Mouse (Mus musculus) forebrain, postnatal 0 days (tissue): ENCODE measurements around the gene Rftn1. TPM values are rescaled to one million over a fixed set of nuclear protein-coding genes. Genes with fewer than 3 reads are reported as not detected.

Experiments used
- ATAC-seq: fragments of 200-750 bp; cut with Nextera tagmentation; 2 replicates; pipeline ENCODE4 v1.8.0; 2017; ENCODE audit warnings: mild to moderate bottlenecking, moderate library complexity
- DNase-seq: peaks from one replicate; pipeline ENCODE4 v3.0.0-alpha.2; 2015
- H3K27ac ChIP-seq: fragments of 300-500 bp; sonication (generic); 2 replicates; pipeline ENCODE4 v1.5.1; 2014; ENCODE audit warnings: low read depth, mild to moderate bottlenecking, antibody characterized with exemption, low read length, moderate library complexity, mixed read lengths
- H3K27me3 ChIP-seq: fragments of 300-500 bp; sonication (generic); 2 replicates; pipeline ENCODE4 v1.6.1; 2014; ENCODE audit warnings: mild to moderate bottlenecking, low read length, mixed read lengths; ENCODE audit not compliant: insufficient read depth
- H3K36me3 ChIP-seq: fragments of 300-500 bp; sonication (generic); 2 replicates; pipeline ENCODE4 v1.6.1; 2014; ENCODE audit warnings: mild to moderate bottlenecking, moderate library complexity; ENCODE audit not compliant: insufficient read depth
- H3K4me1 ChIP-seq: fragments of 300-500 bp; sonication (generic); 2 replicates; pipeline ENCODE4 v1.6.1; 2014; ENCODE audit warnings: antibody characterized with exemption; ENCODE audit not compliant: insufficient read depth
- H3K4me2 ChIP-seq: fragments of 300-500 bp; sonication (generic); 2 replicates; pipeline ENCODE4 v1.6.1; 2014; ENCODE audit warnings: low read depth, mild to moderate bottlenecking, moderate library complexity
- H3K4me3 ChIP-seq: fragments of 300-500 bp; sonication (generic); 2 replicates; pipeline ENCODE4 v1.5.1; 2014; ENCODE audit warnings: low read depth, low read length, mixed read lengths
- H3K9ac ChIP-seq: fragments of 300-500 bp; sonication (generic); 2 replicates; pipeline ENCODE4 v1.6.1; 2014; ENCODE audit warnings: mild to moderate bottlenecking
- H3K9me3 ChIP-seq: fragments of 300-500 bp; sonication (generic); 2 replicates; pipeline ENCODE4 v1.6.1; 2016; ENCODE audit warnings: low read length
- CTCF ChIP-seq: sonication (generic); IDR thresholded peaks from 2 replicates; pipeline ENCODE4 v1.5.1; 2016; ENCODE audit warnings: antibody characterized with exemption, control low read depth, low read depth
- WGBS: fragments of 180-500 bp; shearing (Covaris S2); extraction: QIAGEN DNeasy Blood & Tissue Kit; methylation state at CpG from one replicate; pipeline ENCODE4 v1.1.7; 2014; 5-methylcytosine and 5-hydroxymethylcytosine counted together
- polyA plus RNA-seq: library from polyadenylated mRNA; unstranded; fragments of >200 nt; fragmentation: Nextera tagmentation; extraction: Ambion mirVana; gene quantifications from 2 replicates; pipeline ENCODE4 v1.2.1, GENCODE M21; 2015
- total RNA-seq: library from RNA; depleted of rRNA; stranded (reverse); fragments of >200 nt; gene quantifications from 2 replicates; pipeline ENCODE4 v1.2.3, GENCODE M21; 2014

The Rftn1 gene
- total and polyA plus RNA-seq, 2 experiments from 2014 or later, result 27.4 to 58.3 TPM

DNA sequence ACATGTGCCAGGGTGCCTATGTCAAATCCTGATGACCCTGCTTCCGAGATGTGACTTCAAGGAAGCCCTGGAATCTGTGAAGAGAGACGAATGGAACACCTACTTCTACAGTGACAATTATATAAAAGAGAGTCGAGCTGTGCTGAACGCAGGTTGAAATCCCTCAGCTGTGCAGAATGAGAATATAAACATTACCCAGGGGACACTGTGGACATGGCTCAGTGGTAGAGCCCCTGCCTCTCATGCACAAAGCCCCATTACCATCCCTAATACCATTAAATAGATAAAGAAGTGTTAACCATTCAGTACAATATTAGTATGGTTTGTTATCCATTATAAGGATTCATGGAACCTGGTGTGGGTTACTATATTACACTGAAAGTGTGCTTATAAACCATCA lies 7.2 kb downstream of the Rftn1 start:
- Histone ChIP-seq H3K4me3 (no peak overlapping the region), H3K4me1 (no peaks in the 10 kb centered on the region; the same call in 1 of the 2 replicates), H3K36me3 (no peaks in the 10 kb centered on the region), H3K4me2 (no peak overlapping the region), H3K27ac (no peak overlapping the region), H3K9ac (no peak overlapping the region), H3K9me3 (no peaks in the 10 kb centered on the region), H3K27me3 (no peaks in the 10 kb centered on the region)
- DNase-seq, result no peak
- no peak for TF ChIP-seq CTCF
- WGBS, result 81% methylated on average over 4 of the region's 4 CpGs
- ATAC-seq, result no peak

DNA sequence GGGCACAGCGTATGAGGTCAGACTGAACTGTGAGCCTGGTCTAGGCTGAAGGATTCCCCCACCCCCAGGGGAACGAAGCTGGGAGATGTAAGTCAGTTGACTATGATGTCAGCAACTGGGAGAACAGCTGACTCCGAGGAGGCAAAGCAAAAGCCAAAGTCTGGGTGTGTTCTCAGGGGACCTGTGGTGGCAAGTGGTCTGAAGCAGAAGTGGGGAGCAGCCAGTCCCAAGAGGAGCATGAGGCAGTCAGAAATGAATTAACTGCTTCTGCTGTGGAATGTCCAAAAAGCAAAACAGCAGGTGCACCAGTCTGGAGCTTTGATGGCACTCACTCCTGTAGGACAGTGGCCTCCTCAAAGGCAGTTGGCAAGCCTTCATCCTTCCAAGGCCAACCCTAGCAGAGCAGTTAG lies 7.9 kb downstream of the Rftn1 start:
- ATAC-seq (no peak), DNase-seq (no peak)
- TF ChIP-seq CTCF, result no peak
- no peak overlapping the region for H3K9ac ChIP-seq
- no peaks in the 10 kb centered on the region for H3K27me3 ChIP-seq
- no peak overlapping the region for H3K4me3 ChIP-seq
- WGBS, result 78% methylated on average over 3 of the region's 3 CpGs
- H3K9me3 ChIP-seq, result no peaks in the 10 kb centered on the region
- H3K36me3 ChIP-seq, result no peaks in the 10 kb centered on the region
- no peak overlapping the region for H3K4me2 ChIP-seq
- no peaks in the 10 kb centered on the region; the same call in 1 of the 2 replicates for H3K4me1 ChIP-seq
- no peak overlapping the region for H3K27ac ChIP-seq

DNA sequence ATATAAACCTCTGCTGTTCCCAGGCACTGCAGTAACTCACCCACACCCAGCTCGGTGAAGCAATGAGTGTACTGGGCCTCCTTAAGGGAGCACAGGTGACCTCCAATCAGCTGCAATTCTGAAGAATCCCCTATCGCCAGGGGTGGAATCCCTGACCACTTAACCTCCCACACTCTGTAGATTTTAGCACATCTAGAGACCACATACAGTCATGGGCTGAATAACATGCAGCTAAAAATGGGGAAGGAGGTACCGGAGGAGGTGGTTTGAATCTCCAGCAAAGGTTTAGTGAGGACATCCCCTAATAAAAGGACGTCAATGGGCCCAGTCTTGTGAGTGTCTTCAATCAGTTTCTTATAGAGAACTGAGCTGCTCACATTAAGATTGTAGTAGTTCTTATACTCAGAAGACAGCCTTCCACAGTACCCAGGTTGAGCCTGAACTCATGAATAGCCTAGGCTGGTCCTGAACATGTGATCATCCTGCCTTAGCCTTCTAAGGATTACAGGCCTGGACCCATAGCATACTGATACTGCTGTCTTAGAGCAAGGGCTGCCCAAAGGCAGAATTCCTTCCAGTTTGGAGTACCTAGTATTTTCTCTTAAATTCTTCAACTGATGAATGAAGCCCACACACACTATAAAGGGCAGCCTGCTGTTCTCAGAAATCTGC lies 9.4 kb downstream of the Rftn1 start:
- no peaks in the 10 kb centered on the region for H3K27me3 ChIP-seq
- H3K4me1 ChIP-seq, result no peaks in the 10 kb centered on the region; the same call in 1 of the 2 replicates
- no peak for ATAC-seq

DNA sequence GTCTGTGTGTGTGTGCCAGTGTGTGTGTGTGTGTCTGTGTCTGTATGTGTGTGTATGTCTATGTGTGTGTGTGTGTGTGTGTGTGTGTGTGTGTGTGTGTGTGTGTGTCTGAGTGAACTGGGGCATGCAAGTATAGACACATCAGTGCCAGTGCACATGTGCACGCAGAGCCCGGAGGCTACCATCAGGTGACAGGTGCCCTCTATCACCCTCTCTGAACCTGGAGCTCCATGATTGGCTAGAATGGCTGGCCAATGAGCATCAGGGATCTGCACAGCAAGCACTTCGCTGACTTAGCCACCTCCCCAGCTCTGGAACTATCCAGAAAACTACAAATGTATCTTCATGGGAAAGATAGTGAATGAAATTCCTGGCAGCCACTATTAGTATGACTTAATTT lies 16.7 kb downstream of the Rftn1 start:
- no peak overlapping the region for H3K4me2 ChIP-seq
- H3K4me1 ChIP-seq, result peaks cover 3% of the 10 kb centered on the region; the same call in 1 of the 2 replicates
- no peaks in the 10 kb centered on the region for H3K36me3 ChIP-seq
- DNase-seq (no peak), ATAC-seq (no peak)
- H3K27me3 ChIP-seq, result no peaks in the 10 kb centered on the region
- no peaks in the 10 kb centered on the region for H3K9me3 ChIP-seq
- TF ChIP-seq CTCF, result no peak
- no peak overlapping the region for H3K9ac ChIP-seq
- H3K27ac ChIP-seq, result no peak overlapping the region
- 90% methylated on average over 3 of the region's 3 CpGs for WGBS
- H3K4me3 ChIP-seq, result no peak overlapping the region

More for the DNA sequence above, 9.4 kb downstream of the Rftn1 start:
- Histone ChIP-seq H3K27ac (no peak overlapping the region), H3K9ac (no peak overlapping the region), H3K4me2 (no peak overlapping the region), H3K4me3 (no peak overlapping the region), H3K9me3 (no peaks in the 10 kb centered on the region), H3K36me3 (no peaks in the 10 kb centered on the region)
- 94% methylated on average over 4 of the region's 4 CpGs for WGBS
- no peak for DNase-seq
- no peak for TF ChIP-seq CTCF

DNA sequence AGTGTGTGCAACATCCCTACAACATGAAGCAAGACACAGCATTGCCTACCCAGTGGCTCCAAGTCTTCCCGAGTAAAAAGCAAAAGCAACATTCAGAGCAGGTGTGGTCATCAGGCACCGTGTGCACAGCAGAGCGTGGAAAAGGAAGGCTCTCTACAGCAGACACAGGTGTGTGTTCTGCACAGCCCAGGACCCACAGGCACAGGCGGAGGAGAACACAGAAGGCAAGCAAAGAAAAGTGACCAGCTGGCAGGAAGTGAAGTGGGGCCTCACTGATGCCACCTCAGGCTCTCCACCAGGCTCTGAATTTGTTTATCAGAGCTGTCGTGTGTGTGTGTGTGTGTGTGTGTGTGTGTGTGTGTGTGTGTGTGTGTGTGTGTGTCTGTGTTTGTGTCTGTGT lies 17.1 kb downstream of the Rftn1 start:
- Histone ChIP-seq H3K4me3 (no peak overlapping the region), H3K27me3 (no peaks in the 10 kb centered on the region), H3K4me2 (no peak overlapping the region), H3K9me3 (no peaks in the 10 kb centered on the region), H3K27ac (no peak overlapping the region), H3K4me1 (peaks cover 3% of the 10 kb centered on the region; the same call in 1 of the 2 replicates), H3K9ac (no peak overlapping the region), H3K36me3 (peaks cover 2% of the 10 kb centered on the region; the same call in 1 of the 2 replicates)
- ATAC-seq (no peak), DNase-seq (no peak)
- 91% methylated on average over 5 of the region's 5 CpGs for WGBS
- no peak for TF ChIP-seq CTCF

DNA sequence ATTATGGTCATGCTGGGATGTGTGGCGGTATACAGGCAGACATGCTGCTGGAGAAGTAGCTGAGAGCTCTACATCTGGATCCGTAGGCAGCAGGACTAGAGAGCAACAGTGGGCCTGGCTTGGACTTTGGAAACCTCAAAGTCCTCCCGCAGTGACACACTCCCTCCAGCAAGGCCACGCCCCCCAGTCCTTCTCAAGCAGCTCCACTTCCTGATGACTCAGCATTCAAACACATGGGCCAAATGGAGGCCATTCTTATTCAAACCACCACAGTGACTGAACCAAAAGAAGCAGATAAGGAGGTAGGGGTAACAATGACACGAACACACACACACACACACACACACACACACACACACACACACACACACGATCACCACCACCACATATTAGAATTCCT lies 17.7 kb downstream of the Rftn1 start:
- H3K4me3 ChIP-seq, result no peak overlapping the region
- no peak for ATAC-seq
- peaks cover 3% of the 10 kb centered on the region; the same call in 1 of the 2 replicates for H3K4me1 ChIP-seq
- no peaks in the 10 kb centered on the region for H3K27me3 ChIP-seq
- H3K4me2 ChIP-seq, result no peak overlapping the region
- H3K9ac ChIP-seq, result no peak overlapping the region
- no peak for DNase-seq
- H3K36me3 ChIP-seq, result peaks cover 2% of the 10 kb centered on the region; the same call in 1 of the 2 replicates
- no peak overlapping the region for H3K27ac ChIP-seq
- no peaks in the 10 kb centered on the region for H3K9me3 ChIP-seq
- no peak for TF ChIP-seq CTCF
- WGBS, result 95% methylated on average over 6 of the region's 6 CpGs

DNA sequence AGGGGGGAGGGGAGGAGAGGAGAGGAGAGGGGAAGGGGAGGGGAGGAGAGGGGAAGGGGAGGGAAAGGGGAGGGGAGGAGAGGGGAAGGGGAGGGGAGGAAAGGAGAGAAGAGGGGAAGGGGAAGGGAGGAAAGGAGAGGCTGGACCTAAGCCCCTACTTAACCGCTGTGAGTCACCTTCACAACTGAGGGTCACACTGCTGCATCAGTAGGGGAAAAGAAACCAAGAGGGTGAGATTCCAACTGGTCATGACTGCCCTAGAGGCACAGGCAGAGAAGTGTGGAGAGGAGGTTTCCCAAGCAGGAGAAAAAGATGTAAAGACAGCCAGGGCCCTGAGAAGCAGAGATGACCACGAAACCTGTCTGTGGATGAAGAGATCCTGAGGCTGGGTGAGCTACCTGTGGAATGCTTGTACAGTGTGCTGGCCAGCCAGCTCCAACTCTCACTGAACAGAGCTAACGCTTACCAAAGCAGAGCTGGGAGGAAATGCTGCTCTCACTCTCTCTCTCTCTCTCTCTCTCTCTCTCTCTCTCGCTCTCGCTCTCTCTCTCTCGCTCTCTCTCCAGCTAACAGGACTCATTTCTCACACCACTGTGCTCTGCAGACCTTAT lies 19.4 kb downstream of the Rftn1 start:
- no peak overlapping the region for H3K4me3 ChIP-seq
- no peak overlapping the region for H3K4me2 ChIP-seq
- H3K36me3 ChIP-seq, result peaks cover 2% of the 10 kb centered on the region; the same call in 1 of the 2 replicates
- no peak for ATAC-seq
- no peak overlapping the region for H3K9ac ChIP-seq
- DNase-seq, result no peak
- no peaks in the 10 kb centered on the region for H3K27me3 ChIP-seq
- no peak for TF ChIP-seq CTCF
- H3K4me1 ChIP-seq, result peaks cover 3% of the 10 kb centered on the region; the same call in 1 of the 2 replicates
- H3K27ac ChIP-seq, result no peak overlapping the region
- WGBS, result 59% methylated on average over 6 of the region's 6 CpGs
- H3K9me3 ChIP-seq, result no peaks in the 10 kb centered on the region
